Mouse (Mus musculus) myocyte (in vitro differentiated cells): ENCODE measurements around the gene Stag1. TPM values are rescaled to one million over a fixed set of nuclear protein-coding genes. Genes with fewer than 3 reads are reported as not detected.
A peak's percentile ranks its signal among the peaks of the same experiment; 100 is the strongest.

Experiments
- H3K27me3 ChIP-seq: one replicate; pipeline ENCODE4 v1.6.1; 2011; ENCODE audit not compliant: control insufficient read depth, insufficient read depth, insufficient read length
- H3K36me3 ChIP-seq: one replicate; pipeline ENCODE4 v1.6.1; 2011; ENCODE audit not compliant: control insufficient read depth, insufficient read depth
- H3K4me2 ChIP-seq: one replicate; pipeline ENCODE4 v1.6.1; 2011; ENCODE audit warnings: low read depth, control low read depth
- H3K4me3 ChIP-seq: one replicate; pipeline ENCODE4 v1.5.1; 2011; ENCODE audit warnings: mild to moderate bottlenecking, control low read depth, moderate library complexity
- H3K79me2 ChIP-seq: one replicate; pipeline ENCODE4 v1.6.1; 2011; ENCODE audit not compliant: control insufficient read depth, insufficient read depth
- H3ac ChIP-seq: one replicate; pipeline ENCODE4 v1.6.1; 2011; ENCODE audit not compliant: control insufficient read depth, insufficient read length
- CEBPB ChIP-seq: IDR thresholded peaks from 2 replicates; pipeline ENCODE4 v1.6.1; 2011; ENCODE audit warnings: mild to moderate bottlenecking, moderate library complexity; ENCODE audit not compliant: poor library complexity, insufficient read depth, severe bottlenecking
- E2F4 ChIP-seq: IDR thresholded peaks from one replicate; pipeline ENCODE4 v1.6.1; 2011; ENCODE audit warnings: mild to moderate bottlenecking, control low read depth, moderate library complexity; ENCODE audit not compliant: insufficient read depth
- MAX ChIP-seq: IDR thresholded peaks from one replicate; pipeline ENCODE4 v1.6.1; 2011; ENCODE audit warnings: low read depth, mild to moderate bottlenecking, control low read depth
- MYOD1 ChIP-seq, 3 experiments: IDR thresholded peaks; one replicate each; pipeline ENCODE4 v1.6.1; 2011; ENCODE audit warnings: control low read depth in 2 of 3, low read depth in 2 of 3, mild to moderate bottlenecking in 2 of 3, moderate library complexity in 1 of 3; ENCODE audit not compliant: insufficient read length in 2 of 3, control insufficient read depth in 1 of 3
- MYOG ChIP-seq, 3 experiments: IDR thresholded peaks; one replicate each; pipeline ENCODE4 v1.6.1; 2011; ENCODE audit warnings: control low read depth in 2 of 3, low read depth in 2 of 3, mild to moderate bottlenecking in 2 of 3; ENCODE audit not compliant: insufficient read length in 2 of 3, control insufficient read depth in 1 of 3, insufficient read depth in 1 of 3
- POLR2A ChIP-seq: IDR thresholded peaks from one replicate; pipeline ENCODE4 v1.6.1; 2011; ENCODE audit warnings: low read depth, mild to moderate bottlenecking, control low read depth, moderate library complexity; ENCODE audit not compliant: insufficient read length
- POLR2AphosphoS2 ChIP-seq: IDR thresholded peaks from one replicate; pipeline ENCODE4 v1.6.1; 2011; ENCODE audit warnings: low read depth, control low read depth; ENCODE audit not compliant: insufficient read length
- REST ChIP-seq: IDR thresholded peaks from one replicate; pipeline ENCODE4 v1.6.1; 2011; ENCODE audit warnings: mild to moderate bottlenecking, control low read depth, moderate library complexity; ENCODE audit not compliant: insufficient read depth, insufficient read length
- SRF ChIP-seq: IDR thresholded peaks from one replicate; pipeline ENCODE4 v1.6.1; 2011; ENCODE audit warnings: low read depth; ENCODE audit not compliant: control insufficient read depth, insufficient read length
- TCF12 ChIP-seq: IDR thresholded peaks from one replicate; pipeline ENCODE4 v1.6.1; 2011; ENCODE audit warnings: mild to moderate bottlenecking, control low read depth; ENCODE audit not compliant: poor library complexity, insufficient read depth, severe bottlenecking
- TCF3 ChIP-seq: IDR thresholded peaks from one replicate; pipeline ENCODE4 v1.6.1; 2011; ENCODE audit warnings: low read depth, control low read depth; ENCODE audit not compliant: insufficient read length
- USF1 ChIP-seq: IDR thresholded peaks from one replicate; pipeline ENCODE4 v1.6.1; 2011; ENCODE audit warnings: low read depth, mild to moderate bottlenecking, control low read depth, moderate library complexity
- polyA plus RNA-seq: library from polyadenylated mRNA; unstranded; fragments of >200 nt; fragmentation: generic; extraction: Trizol; gene quantifications from one replicate; pipeline ENCODE4 v1.2.1, GENCODE M21; 2012; ENCODE audit warnings: missing spikeins

Gene Stag1
- polyA plus RNA-seq, 1 experiment, result 5.9 TPM

DNA sequence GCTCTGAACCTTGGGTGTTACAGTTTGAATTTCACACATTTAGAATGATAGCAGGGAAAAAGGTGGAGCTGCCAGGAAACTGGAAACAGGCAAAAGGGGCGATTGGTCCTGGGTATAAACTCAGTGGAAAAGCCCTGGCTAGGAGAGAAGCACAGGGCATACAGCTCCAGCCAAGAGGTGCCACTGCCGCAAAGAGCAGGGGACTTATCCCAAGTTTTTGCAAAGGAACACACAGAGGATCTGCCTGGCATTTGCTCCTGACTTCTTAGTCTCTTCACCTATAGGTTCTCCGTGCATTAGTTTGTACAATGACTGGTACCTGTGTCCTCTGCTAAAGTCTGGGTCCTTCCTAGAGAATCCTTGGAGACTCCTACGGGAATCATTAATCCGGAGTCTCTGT, 5.6 kb downstream of the Stag1 start:
- no peak overlapping the region for H3K4me2 ChIP-seq
- no peak overlapping the region for H3ac ChIP-seq
- no peak overlapping the region for H3K4me3 ChIP-seq
- H3K27me3 ChIP-seq, result no peaks in the 10 kb centered on the region
- no peaks in the 10 kb centered on the region for H3K79me2 ChIP-seq
- no peak for TF ChIP-seq TCF12
- no peak for TF ChIP-seq MYOG (IDR thresholded peaks at IDR 0.05; ENCODE audit: control insufficient read depth in 1 of 3, insufficient read depth in 1 of 3, insufficient read length in 2 of 3, low read depth in 2 of 3)
- no peak for TF ChIP-seq REST
- TF ChIP-seq TCF3, result no peak
- TF ChIP-seq POLR2AphosphoS2, result no peak
- no peaks in the 10 kb centered on the region for H3K36me3 ChIP-seq

DNA sequence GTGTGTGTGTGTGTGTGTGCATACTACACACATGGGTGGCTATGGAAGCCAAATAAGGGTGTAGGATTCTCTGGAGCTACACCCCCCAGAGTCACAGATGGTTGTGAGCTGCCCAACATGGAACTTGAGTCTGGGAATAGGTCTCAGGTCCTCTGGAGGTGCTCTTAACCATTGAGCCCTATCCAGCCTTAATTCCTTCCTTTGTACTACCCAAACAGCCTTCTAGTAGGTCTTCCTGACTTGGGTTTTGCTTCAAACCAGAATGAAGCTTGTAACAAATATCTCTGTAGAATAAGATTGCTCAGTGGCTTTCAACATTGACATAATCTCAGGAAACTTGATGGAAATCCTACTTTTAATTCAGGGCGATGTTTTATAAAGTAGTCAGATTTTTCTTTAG, 7.9 kb downstream of the Stag1 start:
- peak overlapping the region; percentile 65 for H3K4me2 ChIP-seq
- TF ChIP-seq POLR2A (no peak), TCF3 (no peak), POLR2AphosphoS2 (no peak), MYOG (IDR thresholded peaks at IDR 0.05; ENCODE audit: control insufficient read depth in 1 of 3, insufficient read depth in 1 of 3, insufficient read length in 2 of 3, low read depth in 2 of 3) (no peak), USF1 (no peak), REST (no peak), E2F4 (no peak), TCF12 (no peak), SRF (no peak), MYOD1 (IDR thresholded peaks at IDR 0.05; ENCODE audit: control insufficient read depth in 1 of 3, insufficient read length in 2 of 3, low read depth in 2 of 3) (no peak), CEBPB (no peak), MAX (no peak)

DNA sequence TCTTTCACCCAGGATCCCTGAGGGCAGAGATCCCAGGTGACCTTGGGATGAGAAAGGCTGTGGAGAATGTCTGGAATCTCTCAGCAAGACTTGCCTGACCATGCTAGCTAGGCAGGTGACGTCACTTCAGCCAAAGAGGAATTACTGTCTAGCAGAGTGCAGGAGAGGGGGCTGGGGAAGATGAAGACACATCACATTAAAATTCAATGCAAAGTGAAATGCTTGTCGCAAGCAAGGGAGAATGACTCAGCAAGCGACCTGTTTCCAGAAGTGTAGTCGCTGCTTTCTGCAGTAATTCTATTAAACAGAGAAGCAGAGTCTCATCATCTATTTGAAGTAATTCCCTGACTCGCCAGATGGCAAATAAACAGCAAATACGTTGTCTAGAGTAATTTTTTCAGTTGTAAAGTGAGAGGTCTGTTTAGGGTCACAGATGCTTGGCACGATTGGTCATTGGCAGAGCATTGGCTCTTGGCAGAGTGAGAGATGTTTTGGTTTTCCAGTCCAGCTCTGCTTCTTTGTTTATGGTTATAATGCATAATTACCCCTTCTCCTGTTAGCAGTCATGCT, 8.5 kb downstream of the Stag1 start:
- H3K4me2 ChIP-seq, result peak overlapping the region; percentile 65
- no peaks in the 10 kb centered on the region for H3K36me3 ChIP-seq
- no peaks in the 10 kb centered on the region for H3K79me2 ChIP-seq
- TF ChIP-seq POLR2AphosphoS2 (no peak), TCF3 (no peak), MYOD1 (IDR thresholded peaks at IDR 0.05; ENCODE audit: control insufficient read depth in 1 of 3, insufficient read length in 2 of 3, low read depth in 2 of 3) (no peak), POLR2A (no peak), MAX (no peak), SRF (no peak), TCF12 (no peak), REST (no peak), USF1 (no peak), CEBPB (no peak)
- H3K4me3 ChIP-seq, result no peak overlapping the region
- no peak overlapping the region for H3ac ChIP-seq
- H3K27me3 ChIP-seq, result no peaks in the 10 kb centered on the region

More for the DNA sequence above, 7.9 kb downstream of the Stag1 start:
- Histone ChIP-seq H3ac (no peak overlapping the region), H3K79me2 (no peaks in the 10 kb centered on the region), H3K27me3 (no peaks in the 10 kb centered on the region), H3K4me3 (no peak overlapping the region), H3K36me3 (no peaks in the 10 kb centered on the region)

DNA sequence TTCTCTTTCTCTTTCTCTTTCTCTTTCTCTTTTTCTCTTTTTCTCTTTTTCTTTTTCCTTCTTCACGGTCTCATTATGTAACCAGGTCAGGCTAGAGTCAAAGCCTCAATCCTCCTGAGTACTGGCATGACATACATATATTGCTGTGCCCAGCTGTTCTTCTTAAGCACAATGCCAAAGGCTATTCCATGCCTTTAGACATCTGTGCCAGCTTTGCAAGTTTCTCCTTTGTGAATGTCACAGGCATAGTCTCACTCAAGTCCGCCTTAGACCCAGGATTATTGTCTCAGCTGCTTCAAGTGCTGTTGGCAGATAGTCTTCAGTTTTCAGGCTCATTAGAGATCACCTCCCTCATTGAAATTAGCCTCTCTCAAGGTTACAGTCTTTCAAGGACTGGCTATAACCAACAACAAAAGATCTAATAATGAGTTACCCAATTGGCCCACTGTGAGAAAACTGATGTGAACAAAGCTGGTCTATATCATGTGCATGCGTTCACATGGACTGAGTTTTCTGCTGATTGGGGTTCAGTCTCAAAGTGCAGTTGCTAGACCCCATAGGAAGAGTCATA, 16.0 kb downstream of the Stag1 start:
- Histone ChIP-seq H3K36me3 (no peaks in the 10 kb centered on the region), H3K4me2 (no peak overlapping the region), H3K4me3 (no peak overlapping the region), H3K27me3 (no peaks in the 10 kb centered on the region), H3ac (no peak overlapping the region), H3K79me2 (no peaks in the 10 kb centered on the region)
- no peak for TF ChIP-seq POLR2A
- TF ChIP-seq USF1, result no peak
- TF ChIP-seq E2F4, result no peak
- TF ChIP-seq POLR2AphosphoS2, result no peak
- TF ChIP-seq SRF, result no peak
- TF ChIP-seq TCF3, result no peak
- TF ChIP-seq MAX, result no peak
- TF ChIP-seq TCF12, result no peak
- TF ChIP-seq MYOG (IDR thresholded peaks at IDR 0.05; ENCODE audit: control insufficient read depth in 1 of 3, insufficient read depth in 1 of 3, insufficient read length in 2 of 3, low read depth in 2 of 3), result no peak
- TF ChIP-seq MYOD1 (IDR thresholded peaks at IDR 0.05; ENCODE audit: control insufficient read depth in 1 of 3, insufficient read length in 2 of 3, low read depth in 2 of 3), result no peak
- no peak for TF ChIP-seq CEBPB
- no peak for TF ChIP-seq REST

DNA sequence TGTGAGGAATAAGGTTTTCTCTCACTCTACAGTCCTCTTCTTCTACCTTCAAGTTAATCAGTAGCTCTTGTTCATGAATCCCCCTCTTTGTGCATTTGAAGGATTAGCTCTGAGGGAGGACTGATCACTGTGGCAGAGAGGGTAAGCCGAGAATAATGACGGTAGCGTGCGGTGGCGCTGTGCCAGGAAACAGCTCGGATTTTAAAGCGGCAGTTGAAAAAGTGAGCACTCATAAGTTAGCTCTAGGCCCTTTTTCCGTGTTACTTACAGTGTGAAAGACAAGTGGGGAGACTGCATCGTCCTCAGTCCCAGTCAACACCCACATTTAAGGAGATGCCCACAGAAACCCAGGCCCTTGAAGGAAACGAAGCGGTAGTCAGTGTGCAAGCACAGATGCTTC, 19.3 kb downstream of the Stag1 start:
- Histone ChIP-seq H3ac (no peak overlapping the region), H3K79me2 (no peaks in the 10 kb centered on the region), H3K4me3 (no peak overlapping the region), H3K4me2 (peak overlapping the region; percentile 32), H3K36me3 (no peaks in the 10 kb centered on the region), H3K27me3 (no peaks in the 10 kb centered on the region)
- TF ChIP-seq TCF12 (no peak), MAX (no peak), MYOG (IDR thresholded peaks at IDR 0.05; ENCODE audit: control insufficient read depth in 1 of 3, insufficient read depth in 1 of 3, insufficient read length in 2 of 3, low read depth in 2 of 3) (no peak), E2F4 (no peak), USF1 (no peak), POLR2A (no peak), SRF (no peak), MYOD1 (IDR thresholded peaks at IDR 0.05; ENCODE audit: control insufficient read depth in 1 of 3, insufficient read length in 2 of 3, low read depth in 2 of 3) (no peak), REST (no peak), CEBPB (no peak), POLR2AphosphoS2 (no peak), TCF3 (no peak)
